Mouse (Mus musculus) adrenal gland, adult 8-10 months (tissue): ENCODE results near the gene Wee2. TPM values are rescaled to one million over a fixed set of nuclear protein-coding genes. Genes with fewer than 3 reads are reported as not detected.

Experiments
- DNase-seq: peaks from one replicate; pipeline ENCODE4 v3.0.0; 2022
- total RNA-seq, 4 experiments: library from RNA; stranded (reverse); gene quantifications; 2 replicates each; pipeline ENCODE4 v1.2.4; 2022

The Wee2 gene
- not detected for total RNA-seq

DNA sequence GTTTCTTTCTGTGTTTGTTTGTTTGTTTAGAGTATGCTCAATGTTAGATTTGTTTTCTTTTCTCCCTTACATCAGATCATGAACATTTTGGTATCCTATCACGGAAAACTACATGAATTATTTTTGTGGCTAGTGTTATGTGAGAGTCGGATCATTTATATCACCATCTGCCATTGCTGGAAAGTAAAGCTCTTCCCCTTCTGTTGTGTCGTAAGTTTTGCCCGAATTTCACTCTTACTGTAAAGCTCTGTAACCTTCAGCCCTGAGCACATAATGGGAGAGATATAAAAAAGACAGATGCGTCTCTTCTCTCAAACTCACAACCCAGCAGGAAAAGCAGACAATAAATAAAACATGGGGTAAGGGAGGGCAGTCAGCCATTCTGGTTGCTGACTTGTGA, at the start of gene Wee2:
Gene Wee2 (plus strand): TSS at position 153 of the 400 bp plus-strand sequence.
- DNase-seq: no peak

DNA sequence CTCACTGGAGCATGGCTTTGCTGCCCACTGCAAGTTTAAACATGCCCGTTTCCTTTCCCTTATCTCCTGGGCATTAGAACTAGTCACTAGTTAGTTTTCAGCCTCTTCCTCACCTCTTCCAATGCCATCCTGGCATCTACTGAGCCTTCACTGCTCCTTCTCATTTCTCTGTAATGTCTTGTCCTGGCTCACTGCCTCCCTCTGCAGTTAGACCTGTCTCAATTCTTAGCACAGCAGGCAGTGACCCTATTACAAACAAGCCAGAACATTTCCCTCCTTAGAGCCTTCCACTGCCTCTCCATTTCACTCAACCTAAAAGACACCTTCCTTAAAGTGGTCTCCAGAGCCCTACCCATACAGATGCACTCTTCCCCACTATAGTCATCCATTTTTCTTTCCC, 47.9 kb upstream of the Wee2 start:
- DNase-seq: no peak

DNA sequence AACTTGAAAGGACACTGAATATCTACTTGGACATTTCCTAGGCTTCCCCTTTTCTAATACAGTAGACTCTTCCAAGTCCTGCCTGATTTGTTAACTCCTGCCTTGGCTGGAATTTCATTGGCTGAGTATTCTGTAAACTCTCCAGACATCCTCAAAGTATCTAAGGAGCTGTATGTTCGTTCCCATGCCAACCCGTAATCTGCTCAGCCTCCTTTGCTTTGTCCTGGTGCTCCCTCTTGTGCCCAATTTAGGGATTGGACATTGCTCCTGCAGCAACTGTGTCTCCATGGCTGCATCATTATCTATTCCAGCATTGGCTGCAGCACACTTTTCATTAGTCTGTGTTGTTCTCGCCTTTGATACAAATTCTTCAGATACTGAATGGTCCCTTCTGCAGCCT, 45.7 kb upstream of the Wee2 start:
- peak; percentile 47 for DNase-seq

DNA sequence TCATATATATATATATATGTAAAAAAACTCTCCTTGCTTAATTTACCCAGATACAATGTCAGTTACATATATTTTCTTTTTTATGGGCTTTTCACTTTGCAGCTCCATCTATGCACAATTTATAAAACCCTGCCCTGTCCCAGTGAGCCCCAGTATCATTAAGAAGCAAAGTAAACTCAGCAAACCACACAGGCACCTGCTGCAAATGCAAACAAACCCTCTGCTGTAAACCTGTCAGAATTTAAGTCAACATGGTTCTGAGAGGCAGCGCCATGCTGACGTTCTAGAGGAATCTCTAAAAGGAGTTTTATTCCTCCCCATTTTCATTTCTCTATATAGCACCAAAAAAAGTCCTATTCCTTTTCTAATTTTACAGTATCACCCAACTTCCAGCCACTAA, 36.9 kb upstream of the Wee2 start:
- DNase-seq: no peak

DNA sequence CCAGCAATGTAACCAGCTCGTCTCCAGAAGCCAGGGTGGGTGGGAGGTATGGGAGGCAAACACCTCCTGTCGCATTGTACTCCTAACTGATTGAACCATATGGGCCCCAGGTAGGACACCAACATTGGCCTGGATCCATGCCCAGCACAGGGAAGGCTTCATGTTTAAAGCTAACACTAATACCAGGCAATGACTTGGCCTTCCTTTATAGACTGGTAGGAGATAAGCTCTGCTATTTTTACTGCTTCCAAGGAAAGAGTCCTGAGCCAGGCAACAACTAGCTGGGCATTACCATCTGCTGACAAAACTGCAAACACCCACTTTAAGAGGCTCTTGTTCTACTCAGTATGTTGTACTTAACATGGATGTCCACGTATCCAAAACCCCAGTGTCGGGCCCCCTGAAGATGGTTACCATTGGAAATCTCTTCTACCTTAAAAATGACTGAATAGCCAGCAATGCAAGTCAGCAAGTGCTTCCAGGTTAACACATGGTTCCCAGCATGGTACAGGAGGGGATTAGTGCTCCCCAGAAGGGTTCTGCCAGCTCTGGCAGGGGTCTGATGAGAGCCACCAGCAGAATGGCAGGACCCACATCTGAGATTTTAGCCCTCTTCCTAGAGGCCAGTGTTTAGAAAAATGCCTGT, 35.1 kb upstream of the Wee2 start:
- DNase-seq: no peak

DNA sequence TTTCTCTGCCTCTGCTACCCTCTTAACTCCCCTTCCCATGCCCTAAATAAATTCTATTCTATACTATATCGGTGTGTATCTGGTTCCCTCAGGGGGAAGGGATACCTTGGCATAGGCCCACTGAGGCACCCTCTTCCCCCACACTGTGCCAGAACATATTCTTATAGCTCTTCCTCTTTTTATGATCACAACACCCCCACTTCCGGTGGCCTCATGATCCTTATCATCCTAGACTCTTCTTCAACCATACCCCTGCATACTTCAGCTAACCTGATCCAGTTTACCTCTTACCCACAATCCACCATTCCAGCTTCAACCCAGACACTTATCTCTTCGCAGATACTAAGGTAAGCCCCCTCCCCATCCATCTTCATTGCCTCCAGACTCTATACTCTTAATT, 27.8 kb upstream of the Wee2 start:
- no peak for DNase-seq

DNA sequence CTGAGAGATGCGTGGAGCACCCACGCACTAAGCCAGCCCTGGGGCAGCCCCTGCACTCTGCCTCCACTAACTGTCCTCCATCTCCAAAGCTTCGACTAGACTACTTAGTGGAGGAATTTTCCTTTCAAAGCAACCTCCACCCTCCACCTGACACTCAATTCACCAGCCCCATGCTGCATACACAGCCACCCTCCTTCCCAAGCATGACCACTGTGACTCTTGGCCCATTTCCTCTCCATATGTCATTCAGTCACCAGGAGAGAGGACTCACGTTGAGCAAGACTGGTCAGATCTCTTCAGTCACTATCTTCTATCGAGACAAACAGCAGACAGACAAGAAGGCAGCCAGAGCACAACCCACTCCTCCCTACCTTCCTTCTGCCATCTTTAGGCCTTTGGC, 25.8 kb upstream of the Wee2 start:
- no peak for DNase-seq

DNA sequence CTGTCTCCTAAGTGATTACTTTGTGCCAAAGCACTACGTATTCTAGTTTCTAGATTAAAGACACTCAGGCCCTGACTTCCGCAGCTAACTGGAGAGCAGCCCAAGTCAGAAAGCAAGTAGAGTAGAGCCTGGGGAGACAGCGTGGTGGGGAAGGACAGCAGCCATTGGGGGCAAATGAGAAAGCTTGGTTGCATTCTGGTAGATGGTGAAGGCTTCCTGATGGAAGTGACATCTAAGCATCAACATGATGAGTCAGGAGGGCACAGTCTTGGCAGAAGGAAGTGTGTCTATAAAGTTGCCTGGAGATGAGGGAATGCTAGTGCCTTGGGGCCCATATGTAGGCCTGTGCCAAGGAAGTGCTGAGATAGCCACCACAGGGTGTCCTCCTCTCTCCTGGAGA, 25.3 kb upstream of the Wee2 start:
- no peak for DNase-seq

DNA sequence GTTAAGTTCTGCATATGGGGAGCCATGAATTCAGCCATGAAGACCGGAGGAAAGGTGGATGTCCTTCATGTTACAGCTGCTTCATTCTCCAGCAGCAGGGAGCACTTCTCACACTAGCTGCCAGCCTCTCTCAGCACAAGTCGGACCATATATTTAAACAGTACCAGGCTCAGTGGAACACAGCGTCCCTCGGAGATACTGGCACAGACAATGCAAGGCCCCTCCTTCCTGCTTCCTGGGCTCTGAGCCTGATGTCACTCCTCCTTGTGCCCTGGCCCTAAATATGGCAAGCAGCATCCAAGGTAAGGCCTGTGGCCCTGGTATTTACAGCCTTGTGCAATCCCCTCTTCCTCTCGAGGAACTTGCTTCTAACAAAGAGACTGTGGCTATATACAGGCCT, 23.1 kb upstream of the Wee2 start:
- DNase-seq: no peak

DNA sequence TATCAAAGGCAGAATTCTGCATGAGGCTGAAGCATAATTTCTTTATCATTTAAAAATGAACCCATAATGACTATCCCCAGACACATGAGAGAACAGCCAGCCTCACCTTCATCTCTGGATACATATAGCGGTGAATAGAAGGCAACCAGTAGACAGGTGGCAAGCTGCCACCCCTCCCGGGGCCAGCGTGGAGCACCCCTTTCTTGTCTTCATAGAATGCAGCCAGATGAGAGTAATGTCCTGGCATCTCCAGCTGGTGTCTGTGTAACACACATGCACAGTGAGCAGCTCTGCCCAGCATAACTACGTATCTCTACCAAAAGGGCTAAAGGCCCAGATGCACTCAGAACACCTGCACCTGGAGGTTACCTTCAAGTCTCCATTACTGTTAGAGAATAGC, 20.5 kb upstream of the Wee2 start:
- DNase-seq: no peak

DNA sequence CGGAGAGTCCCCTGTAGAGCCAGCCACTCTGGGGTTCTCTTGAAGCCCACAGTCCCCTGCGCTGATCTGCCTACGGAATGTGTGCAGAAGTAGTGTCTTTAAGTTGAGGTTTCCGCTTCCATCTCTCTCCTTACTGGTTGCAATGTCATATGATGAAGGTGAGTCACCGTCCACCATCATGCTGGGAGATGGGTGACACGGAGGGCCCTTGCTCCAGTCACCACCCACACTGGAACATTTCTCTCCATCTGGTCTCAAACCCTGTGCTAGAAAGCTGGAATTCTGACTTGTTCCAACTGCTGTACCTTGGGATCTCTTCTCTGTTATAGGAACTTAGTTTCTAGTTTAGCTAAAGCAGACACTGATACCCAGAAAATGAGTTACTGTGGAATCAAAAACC, 17.8 kb upstream of the Wee2 start:
- DNase-seq: no peak

DNA sequence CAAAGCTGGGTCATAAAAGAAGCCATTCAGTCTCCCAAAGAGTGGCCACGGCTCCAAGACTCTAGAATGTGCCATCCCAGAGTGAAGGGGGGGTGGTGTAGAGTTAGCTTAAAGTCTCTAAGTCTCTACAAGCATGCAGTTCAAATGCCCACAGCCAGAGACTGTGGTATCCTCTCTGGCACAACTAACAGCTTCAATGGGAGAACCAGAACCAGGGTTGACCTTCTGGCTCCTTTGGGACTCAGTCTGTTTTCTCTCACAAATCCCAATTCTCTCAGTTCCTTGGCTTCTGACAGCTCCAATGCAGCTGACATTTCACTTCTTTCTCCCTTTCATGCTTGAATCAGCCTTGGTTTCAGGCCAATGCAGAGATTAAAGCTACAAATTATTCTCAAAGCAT, 15.9 kb upstream of the Wee2 start:
- no peak for DNase-seq

DNA sequence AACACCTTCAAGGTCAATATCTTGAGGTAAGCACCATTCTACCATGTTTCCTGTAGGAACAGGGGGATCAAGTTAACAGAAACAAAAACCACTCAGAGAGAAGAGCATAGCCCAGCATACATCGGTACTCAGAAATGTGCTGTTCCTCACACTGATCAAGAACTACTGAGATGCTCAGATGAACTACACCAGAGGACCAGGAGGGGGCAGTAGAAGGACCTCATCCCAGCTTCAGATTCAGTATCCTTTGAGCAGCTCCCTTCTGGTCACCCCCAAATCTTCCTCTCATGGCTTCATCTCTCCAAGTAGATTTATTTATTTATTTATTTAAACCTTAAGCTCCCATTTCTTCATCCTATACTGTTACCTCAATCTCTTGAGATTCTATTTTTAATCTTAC, 15.1 kb upstream of the Wee2 start:
- DNase-seq: no peak

DNA sequence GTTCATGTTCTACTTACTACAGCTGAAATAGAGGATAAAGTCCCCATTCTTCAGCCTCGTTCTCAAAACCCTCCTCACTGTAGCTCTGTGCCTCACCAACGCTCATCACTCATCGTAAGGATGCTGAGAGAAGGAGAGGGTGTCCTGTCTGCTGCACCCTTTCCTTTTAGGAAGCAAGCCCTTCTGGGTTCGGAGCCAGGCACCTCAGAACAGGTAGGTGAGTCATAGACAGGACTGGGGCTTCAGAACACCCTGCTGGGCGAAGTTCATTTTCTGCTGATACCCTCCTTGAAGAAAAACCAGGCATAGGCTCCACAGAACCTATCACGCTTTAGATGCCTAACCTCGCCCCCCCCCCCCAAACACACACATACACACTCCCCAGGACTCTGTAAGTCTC, 11.4 kb upstream of the Wee2 start:
- DNase-seq: no peak

DNA sequence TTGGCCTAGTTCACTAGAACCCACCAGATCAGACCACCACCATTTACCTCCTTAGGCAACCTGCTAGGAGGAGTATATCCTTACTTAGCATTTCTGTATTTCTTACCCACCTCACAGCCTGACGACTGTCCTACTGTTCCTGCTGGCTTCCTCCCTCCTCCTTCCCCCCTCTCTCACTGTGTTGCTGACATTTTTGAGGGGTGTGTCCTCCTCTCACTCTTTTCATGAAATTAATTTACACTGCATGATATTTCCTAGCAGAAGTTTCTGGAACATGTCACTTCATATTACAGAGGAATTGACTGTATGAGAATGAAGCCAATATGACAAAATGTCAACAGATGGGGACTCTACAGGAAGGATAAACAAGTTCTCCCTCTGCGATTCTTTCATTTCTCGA, 10.2 kb upstream of the Wee2 start:
- DNase-seq: no peak

DNA sequence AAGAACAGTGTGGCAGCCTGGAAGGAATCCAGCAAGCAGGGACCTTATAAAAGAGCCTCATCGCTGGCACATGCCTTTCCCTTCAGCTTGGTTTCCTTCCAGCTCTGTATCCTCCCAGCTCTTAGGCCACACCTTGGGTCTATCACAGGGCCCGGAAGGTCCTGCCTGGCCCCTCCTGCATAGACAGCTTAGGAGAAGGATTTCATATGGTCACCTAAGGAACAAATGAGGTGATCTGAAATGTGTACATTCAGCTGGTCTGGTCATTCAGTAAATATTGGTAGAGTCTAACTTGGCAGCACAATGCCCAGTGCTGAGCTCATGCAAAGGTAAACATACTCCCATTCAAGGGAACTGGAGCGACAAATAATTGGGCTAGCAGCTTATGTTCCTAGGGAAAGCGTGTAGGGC, 9.4 kb upstream of the Wee2 start:
- no peak for DNase-seq

DNA sequence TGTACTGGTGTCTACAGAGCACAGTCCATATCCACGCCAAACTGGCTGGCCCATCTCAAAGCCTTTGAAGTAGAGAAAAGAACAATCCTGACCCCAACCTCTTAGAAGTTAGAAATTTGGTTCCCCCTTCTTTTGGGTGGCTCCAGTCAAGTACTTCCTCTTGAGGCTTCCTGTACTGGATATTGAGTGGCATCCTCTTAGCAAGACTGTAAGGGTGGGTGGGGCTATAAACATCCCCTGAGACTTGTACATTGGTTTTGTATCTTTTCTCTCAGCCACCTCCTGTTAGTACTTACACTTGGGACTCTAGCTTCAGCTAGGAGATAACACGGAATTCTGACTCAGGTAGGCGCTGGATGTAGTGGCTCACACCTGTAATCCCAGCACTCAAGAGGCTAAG, 8.6 kb upstream of the Wee2 start:
- DNase-seq: no peak

DNA sequence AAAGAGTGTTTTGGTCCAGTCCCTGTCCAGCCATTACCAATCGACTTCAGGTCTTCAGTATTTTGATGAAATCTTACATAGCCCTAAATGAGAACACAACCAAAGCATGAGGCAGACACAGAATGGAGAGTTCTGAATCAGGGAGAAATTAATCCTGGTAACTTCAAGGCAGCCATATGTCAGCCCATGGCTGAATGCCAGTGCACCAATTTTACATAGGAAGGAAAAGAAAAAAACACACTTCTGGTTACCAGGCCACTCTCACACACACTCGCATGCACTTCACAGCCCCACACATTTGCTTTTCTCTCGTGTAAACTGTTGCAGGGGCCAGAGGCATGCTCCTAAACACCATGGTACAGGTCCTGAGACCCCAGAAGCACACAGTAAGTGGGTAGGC, 8.0 kb upstream of the Wee2 start:
- DNase-seq: no peak

DNA sequence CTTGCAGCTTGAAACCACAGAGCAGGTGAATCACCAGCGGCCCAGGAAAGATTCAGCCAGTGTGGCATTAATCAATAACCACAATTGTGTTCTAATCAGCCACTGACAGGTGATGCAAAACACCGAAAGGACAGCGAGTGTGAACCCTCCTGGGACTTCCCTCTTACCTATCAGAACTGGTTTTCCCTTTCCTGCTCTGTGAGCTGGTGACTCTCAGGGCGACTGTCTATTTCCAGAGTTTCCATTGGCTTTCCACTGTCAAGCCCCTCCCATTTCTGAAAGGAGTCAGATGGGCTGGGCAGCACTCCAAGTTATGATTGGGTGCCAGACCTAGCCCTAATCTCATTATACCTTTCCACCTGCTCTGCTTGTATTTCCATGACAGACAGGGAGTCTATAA, 7.5 kb upstream of the Wee2 start:
- peak; percentile 18 for DNase-seq

DNA sequence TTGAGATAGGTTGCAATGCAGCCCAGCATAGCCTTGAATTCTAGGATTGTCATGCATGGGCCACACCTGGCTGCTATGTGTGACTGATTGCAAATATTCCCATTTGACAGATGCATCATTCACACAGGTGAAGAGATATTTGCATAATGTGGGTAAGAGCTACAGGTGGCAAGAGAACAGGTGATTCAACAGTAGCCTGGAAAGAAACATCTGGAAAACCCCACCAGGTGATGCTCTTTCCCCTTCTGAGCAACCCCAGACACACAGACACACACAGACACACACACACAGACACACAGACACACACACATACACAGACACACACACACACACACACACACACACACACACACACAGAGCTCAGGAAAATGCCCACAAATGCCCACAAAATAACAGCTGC, 7.1 kb upstream of the Wee2 start:
- no peak for DNase-seq

DNA sequence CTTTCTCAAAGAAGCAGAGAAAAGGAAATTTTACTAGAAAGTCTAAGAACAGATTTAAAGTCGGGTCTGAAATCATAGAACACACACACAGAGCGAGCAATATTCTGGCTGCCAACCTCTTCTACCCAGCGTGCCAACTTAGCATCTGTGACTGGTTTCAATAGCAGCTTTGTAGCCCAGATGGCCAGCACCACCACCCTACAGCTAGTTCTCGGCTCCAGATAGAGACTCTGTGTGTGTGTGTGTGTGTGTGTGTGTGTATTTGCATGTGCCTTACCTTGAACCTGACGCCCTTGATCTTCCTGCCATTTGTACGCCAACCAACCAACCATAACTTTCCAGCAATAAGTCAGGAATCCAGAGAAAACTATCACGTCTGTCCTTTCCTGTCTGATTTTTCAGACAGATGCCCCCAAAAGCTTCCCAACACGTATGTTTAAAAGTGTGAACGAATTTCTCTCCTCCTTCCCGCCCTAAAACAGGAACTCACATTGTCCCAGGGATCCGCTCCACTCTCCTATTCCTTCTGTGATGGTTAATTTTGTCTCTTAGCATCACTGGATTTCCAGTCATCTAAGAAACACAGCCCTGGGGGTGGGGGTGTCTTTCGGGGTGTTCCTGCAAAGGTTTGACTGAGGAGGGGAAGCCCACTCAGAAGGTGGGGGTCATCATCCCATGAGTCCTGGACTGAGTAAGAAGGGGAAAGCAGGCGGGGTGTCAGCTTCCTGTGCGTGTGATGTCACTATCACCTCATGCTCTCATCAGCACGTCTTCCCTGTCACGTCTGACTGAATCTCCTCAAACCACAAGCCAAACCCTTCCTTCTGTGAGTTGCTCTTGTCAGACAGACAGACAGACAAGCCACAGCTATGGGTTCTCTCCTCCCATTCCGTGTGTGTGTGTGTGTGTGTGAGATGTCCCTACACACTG, 6.3 kb upstream of the Wee2 start:
- no peak for DNase-seq

DNA sequence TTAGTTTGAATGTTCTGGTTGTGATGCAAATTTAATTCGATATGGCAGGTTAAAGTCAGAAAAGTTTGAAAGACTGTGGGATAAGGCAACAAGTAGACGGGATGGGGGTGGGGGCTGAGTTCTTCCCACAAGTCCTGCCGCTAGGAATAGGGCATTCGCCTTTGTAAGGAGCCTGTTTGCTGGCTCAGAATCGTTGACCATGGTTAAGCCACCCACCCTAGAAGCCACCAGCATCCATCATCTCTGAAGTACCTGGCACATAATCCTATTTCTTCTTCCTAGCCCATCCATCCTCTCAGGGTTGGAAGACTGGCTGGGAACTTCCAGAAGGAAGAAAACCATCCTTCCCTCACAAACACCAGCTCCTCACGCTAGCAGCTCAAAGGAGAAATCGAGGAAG, 4.2 kb upstream of the Wee2 start:
- DNase-seq: no peak

DNA sequence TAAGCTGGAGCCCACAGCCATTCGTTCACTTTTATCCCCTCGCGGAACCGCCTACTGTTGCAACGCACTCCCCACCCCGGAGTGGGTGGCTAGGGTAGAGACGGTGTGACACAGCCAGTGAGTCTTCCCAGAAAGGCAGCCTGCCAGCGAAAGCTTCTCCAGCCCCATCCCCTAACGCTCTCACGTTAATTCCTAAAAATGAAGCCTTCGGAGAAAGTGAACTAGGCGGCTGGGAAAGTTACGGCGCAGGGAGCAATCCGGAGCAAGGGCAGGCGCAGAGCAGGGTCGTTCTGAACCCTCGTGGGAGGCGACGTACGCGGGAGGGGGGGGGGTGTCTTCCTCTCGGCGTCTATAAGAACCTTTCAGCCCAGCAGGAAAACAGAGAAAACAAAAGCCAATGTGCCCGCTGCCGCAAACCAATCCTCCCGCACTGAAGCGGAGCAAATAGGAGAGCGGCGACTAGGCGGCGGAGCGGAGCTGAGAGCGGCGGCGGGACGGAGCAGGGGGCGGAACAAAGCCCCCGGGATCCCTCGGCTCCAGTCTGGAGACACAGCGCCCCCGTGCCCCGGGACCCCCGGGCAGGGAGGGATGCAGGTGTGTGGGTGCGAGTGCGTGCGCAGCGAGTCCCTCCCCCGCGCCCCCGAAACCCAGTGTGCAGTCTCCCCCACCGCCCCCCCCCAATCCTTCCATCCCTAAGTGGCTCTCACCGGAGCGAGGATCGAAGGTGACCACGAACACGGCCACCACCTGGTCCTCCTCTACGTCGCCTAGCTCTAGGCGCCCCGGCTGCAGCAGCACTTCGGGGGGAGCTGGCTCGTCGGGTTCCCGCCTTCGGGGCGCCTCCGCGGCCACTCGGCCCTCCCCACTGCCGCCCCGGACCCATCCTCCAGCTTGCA, 3.5 kb upstream of the Wee2 start:
- DNase-seq: peak; percentile 18
